Mouse (Mus musculus) ovary, postnatal 36 days (tissue): ENCODE data around the gene Catsperz.
"Not testable (repeated sequence)": the region's sequence is repeated elsewhere in the genome, so short reads cannot be mapped to it uniquely, and the experiment has no call there.

ENCODE experiments used
- DNase-seq: peaks from one replicate; pipeline ENCODE4 v3.0.0; 2022; ENCODE audit warnings: low spot score, mixed read lengths

The Catsperz gene

GRCm38 (mm10) chr19:6907094-6907493, 18.1 kb downstream of the Catsperz start:
- DNase-seq = no peak

GRCm38 (mm10) chr19:6906199-6906598, 19.0 kb downstream of the Catsperz start:
- DNase-seq = no peak

DNA sequence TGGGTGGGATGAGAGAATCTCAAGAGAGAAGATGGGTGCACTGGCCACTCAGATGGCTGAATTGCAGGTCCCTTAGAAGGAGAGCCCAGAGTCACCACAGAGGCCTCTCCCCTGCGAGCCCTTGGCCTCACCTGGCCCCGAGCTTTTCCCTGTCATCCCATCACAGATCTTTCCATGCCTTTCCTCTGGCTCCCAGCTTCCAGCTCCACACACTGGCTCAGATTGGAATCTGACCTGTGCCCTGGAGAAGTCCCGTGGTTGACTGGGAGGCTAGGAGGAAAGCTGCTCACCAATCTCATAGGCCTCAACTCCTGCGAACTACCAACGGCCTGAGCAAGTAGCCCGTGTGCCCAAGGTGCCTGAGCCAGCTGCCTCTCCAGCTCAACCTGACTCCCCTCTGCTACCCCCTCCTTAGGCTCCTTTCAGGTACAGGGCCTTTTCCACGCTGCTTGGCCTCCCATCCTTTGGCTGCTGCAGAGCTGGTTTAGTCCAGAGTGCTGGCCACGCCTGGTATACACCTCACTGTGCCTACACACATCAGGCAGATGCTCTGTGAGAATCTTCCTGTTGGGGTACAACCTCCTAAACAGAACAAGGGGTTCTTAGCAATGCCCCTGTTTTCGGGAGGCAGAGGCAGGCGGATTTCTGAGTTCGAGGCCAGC, 19.6 kb downstream of the Catsperz start:
- DNase-seq = no peak

- no peak for DNase-seq
These were observed 20.3 kb downstream of the Catsperz start for GRCm38 (mm10) chr19:6904846-6905245.

- DNase-seq = no peak
These were observed 22.1 kb downstream of the Catsperz start for GRCm38 (mm10) chr19:6903031-6903430.

DNA sequence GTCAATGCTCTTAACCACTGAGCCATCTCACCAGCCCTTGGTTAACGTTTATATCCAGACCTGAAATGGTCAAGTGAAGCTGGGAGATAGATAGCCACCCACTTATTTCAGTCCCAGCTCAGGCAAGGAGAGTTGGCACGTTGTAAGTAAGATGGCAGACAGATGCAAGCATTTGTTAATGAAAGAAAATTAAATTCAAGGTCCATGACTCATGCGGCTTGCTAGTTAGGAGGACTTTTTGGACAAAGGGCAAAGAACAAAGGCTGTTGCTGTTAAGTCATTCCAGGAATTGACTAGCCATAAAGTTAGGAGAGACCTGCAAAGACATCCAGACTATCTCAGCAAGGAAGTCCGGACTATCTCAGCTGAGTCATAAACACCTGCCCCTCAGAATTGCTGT, 25.5 kb downstream of the Catsperz start:
- no peak for DNase-seq

- not testable (repeated sequence) for DNase-seq
These were observed 29.4 kb downstream of the Catsperz start for GRCm38 (mm10) chr19:6895608-6896305.

GRCm38 (mm10) chr19:6893731-6894451, 31.3 kb downstream of the Catsperz start:
- DNase-seq = no peak

- DNase-seq = no peak
These were observed 32.7 kb downstream of the Catsperz start for GRCm38 (mm10) chr19:6892512-6892911.

DNA sequence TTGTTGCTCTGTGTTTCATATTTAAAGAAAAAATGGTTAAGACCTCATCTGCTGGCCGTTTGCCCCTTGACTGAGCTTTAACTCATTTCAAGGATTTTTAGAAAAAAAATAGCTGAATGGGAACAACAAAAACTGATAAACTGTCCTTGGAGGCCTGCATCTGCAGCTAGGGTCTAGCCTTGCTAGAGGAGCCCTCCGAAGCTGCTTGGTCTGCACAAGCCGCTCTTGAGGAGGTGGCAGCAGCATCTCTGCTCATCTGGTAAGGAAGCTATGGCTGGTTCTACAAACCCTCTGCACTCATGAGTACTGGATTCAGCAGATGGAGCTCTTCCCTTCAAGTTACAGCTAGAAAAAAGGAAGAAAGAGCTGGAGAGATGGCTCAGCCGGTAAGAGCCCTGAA, 47.2 kb downstream of the Catsperz start:
- DNase-seq = no peak

GRCm38 (mm10) chr19:6876799-6877198, 48.4 kb downstream of the Catsperz start:
- DNase-seq = no peak

DNA sequence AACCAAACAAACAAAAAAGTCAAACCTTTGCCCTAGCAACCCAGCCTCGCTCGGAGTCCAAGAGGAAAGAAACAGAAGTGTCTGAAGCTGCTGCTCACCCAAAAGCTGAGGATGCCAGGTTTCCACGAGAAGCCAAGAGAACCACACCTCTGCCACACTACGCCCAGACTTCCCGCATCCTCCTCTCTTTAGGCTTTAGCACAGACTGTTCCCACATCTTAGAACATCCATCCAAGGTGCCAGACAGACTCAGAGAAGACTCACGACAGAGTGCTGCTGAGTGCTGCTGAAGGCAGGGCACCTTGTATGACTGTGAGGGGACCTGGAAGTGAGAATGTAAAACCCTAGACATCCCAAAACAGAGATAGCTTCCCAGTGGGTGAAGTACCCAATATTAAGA, 49.3 kb downstream of the Catsperz start:
- no peak for DNase-seq

GRCm38 (mm10) chr19:6874257-6874656, 50.9 kb downstream of the Catsperz start:
- DNase-seq = no peak

DNA sequence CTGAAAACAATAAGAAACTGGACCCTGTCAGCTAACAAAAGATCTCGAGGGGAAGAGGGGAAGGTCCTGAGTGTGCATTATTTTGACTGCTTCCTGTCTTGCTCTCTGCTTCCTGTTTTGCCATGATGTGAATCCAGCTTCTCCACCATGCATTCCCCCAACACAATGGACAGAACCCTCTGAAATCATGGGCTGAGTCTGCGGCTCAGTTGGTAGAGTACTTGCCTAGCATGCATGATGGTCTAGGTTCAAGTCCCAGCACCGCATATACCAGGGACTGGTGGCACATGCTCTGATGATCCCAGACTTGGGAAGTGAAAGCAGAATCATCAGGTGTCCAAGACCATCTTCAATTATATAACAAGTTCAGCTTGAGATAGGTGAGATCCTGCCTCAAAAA, 52.5 kb downstream of the Catsperz start:
- no peak for DNase-seq
